Mouse (Mus musculus): ENCODE measurements around the gene Tmem147. TPM values are rescaled to one million over a fixed set of nuclear protein-coding genes. Genes with fewer than 3 reads are reported as not detected.

The Tmem147 gene
- polyA plus RNA-seq, 1 experiment, result 204 TPM

DNA sequence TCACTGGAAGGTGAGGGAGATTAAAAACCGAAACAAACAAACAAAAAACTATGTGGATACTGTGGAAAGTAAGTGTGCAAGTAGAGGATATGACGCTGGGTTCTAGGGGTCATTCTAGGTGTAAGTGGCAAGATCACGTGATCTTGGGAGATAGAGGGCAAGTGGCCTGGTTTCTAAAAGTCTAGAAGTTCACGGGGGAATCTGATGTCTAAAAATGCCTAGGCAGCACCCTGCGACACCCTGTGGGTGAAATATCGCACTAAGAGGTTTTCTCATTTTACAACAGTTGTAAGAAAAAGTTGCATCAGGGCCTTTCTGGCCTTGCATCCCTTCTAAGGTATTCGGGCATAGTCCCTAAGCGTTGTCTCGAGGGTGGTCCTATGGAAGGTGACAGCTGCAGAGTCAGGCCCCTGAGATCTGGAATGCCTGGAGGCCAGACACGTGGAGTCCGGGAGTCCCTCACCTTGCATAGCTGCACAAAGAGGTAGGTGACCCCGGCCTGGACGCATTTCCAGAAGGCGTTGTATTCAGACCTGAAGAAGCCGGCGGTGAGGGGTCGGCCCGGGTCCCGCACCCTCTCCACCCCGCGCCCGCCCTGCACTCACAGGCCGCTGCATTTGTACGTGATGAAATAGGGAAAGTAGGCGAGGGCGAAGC is 473 bp downstream of the Tmem147 start:
- WGBS, result 8% methylated on average over 26 of the region's 26 CpGs
- Histone ChIP-seq H3K4me3 (ENCODE audit: control insufficient read depth, insufficient read depth, low read length) (peak overlapping the region; percentile 79), H3K27me3 (ENCODE audit: control insufficient read depth, insufficient read depth, low read length) (no peaks in the 10 kb centered on the region), H3K27ac (ENCODE audit: control insufficient read depth, insufficient read depth, low read length) (no peak overlapping the region), H3K4me1 (replicated peaks; ENCODE audit: control insufficient read depth, insufficient read depth, low read length) (peaks cover 16% of the 10 kb centered on the region), H3K36me3 (ENCODE audit: control insufficient read depth, insufficient read depth, low read length) (no peaks in the 10 kb centered on the region)
- TF ChIP-seq POLR2A (IDR thresholded peaks at IDR 0.05; ENCODE audit: control insufficient read depth, extremely low read depth, insufficient read depth, low read length, poor library complexity), result no peak
- TF ChIP-seq CTCF (IDR thresholded peaks at IDR 0.05; ENCODE audit: borderline replicate concordance, control insufficient read depth, extremely low read depth, insufficient read depth, low read length, poor library complexity), result no peak
- no peak for DNase-seq

DNA sequence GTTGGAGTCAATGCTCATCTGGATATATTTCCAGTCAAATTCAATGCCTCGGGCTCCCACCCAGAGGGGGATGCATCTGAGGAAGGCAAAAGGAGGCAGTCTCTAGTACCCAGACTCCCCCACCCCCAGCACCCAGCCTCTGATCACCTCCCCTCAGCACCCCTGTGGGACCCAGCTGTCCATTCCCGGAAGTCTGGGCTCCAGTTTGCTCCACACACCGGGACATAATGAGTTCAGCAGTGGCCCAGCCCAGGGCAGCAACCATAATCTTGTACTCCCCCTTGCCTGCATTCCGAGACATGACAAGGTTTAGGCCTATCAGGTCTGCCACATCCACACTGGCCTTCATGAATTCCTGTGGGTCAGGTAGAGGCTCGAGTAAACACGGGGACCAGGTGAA is 1.1 kb downstream of the Tmem147 start:
- no peak overlapping the region for H3K27ac ChIP-seq (ENCODE audit: control insufficient read depth, insufficient read depth, low read length)
- no peaks in the 10 kb centered on the region for H3K36me3 ChIP-seq (ENCODE audit: control insufficient read depth, insufficient read depth, low read length)
- H3K4me3 ChIP-seq (ENCODE audit: control insufficient read depth, insufficient read depth, low read length), result no peak overlapping the region
- H3K4me1 ChIP-seq (replicated peaks; ENCODE audit: control insufficient read depth, insufficient read depth, low read length), result peaks cover 16% of the 10 kb centered on the region
- TF ChIP-seq POLR2A (IDR thresholded peaks at IDR 0.05; ENCODE audit: control insufficient read depth, extremely low read depth, insufficient read depth, low read length, poor library complexity) (no peak), CTCF (IDR thresholded peaks at IDR 0.05; ENCODE audit: borderline replicate concordance, control insufficient read depth, extremely low read depth, insufficient read depth, low read length, poor library complexity) (no peak)
- no peaks in the 10 kb centered on the region for H3K27me3 ChIP-seq (ENCODE audit: control insufficient read depth, insufficient read depth, low read length)
- WGBS, result 91% methylated on average over 6 of the region's 6 CpGs
- DNase-seq, result no peak

DNA sequence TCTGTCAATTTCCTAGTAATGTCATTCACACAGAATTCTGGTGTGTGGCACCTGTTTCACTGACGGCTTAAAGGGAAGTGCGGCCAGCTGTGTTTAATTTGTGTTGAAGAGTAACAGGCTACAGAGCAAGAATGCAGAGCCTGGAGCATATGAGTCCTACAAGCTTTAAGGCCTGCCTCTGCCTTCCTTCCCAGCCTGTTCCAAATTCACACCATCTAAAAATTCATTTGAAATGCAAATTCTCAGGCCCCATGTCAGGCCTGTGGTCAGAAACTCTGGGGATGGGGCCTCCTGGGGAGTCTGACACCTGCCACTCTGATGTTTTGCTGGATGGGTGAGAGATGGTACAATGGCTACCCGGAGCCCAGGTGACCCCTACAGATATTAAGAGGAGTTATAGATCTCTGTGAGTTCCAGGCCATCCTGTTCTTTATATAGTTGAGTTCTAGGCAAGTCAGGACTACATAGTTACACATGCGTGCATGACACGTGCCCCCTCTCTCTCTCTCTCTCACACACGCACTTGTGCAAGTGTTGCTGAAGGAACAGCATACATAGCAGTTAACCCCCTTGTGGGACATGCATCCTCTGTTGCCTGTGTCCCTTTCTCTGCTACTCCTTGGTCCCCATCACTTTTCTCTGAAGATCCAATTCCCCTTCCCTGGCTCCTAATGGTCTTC is 5.9 kb downstream of the Tmem147 start:
- H3K36me3 ChIP-seq (ENCODE audit: control insufficient read depth, insufficient read depth, low read length), result no peaks in the 10 kb centered on the region
- DNase-seq, result no peak
- no peak overlapping the region for H3K4me3 ChIP-seq (ENCODE audit: control insufficient read depth, insufficient read depth, low read length)
- H3K4me1 ChIP-seq (replicated peaks; ENCODE audit: control insufficient read depth, insufficient read depth, low read length), result peaks cover 3% of the 10 kb centered on the region
- no peaks in the 10 kb centered on the region for H3K27me3 ChIP-seq (ENCODE audit: control insufficient read depth, insufficient read depth, low read length)
- TF ChIP-seq POLR2A (IDR thresholded peaks at IDR 0.05; ENCODE audit: control insufficient read depth, extremely low read depth, insufficient read depth, low read length, poor library complexity) (no peak), CTCF (IDR thresholded peaks at IDR 0.05; ENCODE audit: borderline replicate concordance, control insufficient read depth, extremely low read depth, insufficient read depth, low read length, poor library complexity) (no peak)
- WGBS, result 60% methylated on average over 6 of the region's 6 CpGs
- no peak overlapping the region for H3K27ac ChIP-seq (ENCODE audit: control insufficient read depth, insufficient read depth, low read length)

DNA sequence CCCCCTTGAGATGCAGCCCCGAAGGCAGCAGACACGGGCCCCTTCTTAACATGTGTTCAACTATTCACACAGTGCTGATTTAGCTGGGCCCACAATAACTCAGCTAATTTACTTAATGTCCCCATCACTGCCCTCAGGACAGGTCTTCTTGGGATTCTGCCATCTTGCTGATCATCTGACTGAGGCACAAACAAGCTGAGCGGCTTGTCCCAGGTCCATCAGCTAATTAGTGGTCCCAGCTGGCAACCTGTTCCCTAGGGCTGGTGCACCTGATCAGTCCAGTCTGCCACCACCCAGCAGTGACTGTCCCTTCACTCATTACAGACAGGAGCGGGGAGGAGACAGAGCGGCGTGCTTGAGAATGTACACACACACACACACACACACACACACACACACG is 8.1 kb downstream of the Tmem147 start:
- no peak overlapping the region for H3K4me3 ChIP-seq (ENCODE audit: control insufficient read depth, insufficient read depth, low read length)
- TF ChIP-seq CTCF (IDR thresholded peaks at IDR 0.05; ENCODE audit: borderline replicate concordance, control insufficient read depth, extremely low read depth, insufficient read depth, low read length, poor library complexity) (no peak), POLR2A (IDR thresholded peaks at IDR 0.05; ENCODE audit: control insufficient read depth, extremely low read depth, insufficient read depth, low read length, poor library complexity) (no peak)
- no peak for DNase-seq
- H3K27ac ChIP-seq (ENCODE audit: control insufficient read depth, insufficient read depth, low read length), result no peak overlapping the region
- peaks cover 11% of the 10 kb centered on the region for H3K4me1 ChIP-seq (replicated peaks; ENCODE audit: control insufficient read depth, insufficient read depth, low read length)
- H3K36me3 ChIP-seq (ENCODE audit: control insufficient read depth, insufficient read depth, low read length), result no peaks in the 10 kb centered on the region
- WGBS, result 93% methylated on average over 7 of the region's 7 CpGs
- no peaks in the 10 kb centered on the region; the same call in 1 of the 2 replicates for H3K27me3 ChIP-seq (ENCODE audit: control insufficient read depth, insufficient read depth, low read length)

DNA sequence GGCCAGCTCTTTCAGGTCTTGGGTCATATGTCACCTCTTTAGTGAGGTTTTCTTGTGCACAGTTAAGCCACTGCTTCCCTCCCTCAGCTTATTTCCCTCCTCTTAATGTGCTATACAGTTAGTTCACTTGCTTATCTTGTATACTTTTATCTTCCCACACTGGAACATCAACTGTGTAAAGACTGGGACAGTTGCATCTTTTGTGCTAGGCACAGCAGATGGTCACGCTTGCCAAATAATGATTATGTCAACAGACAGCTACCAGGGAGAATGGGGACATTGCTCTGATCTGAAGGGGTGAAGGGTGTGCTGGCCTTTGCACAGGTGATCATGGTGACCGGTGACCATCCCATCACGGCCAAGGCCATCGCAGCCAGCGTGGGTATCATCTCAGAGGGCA is 9.7 kb downstream of the Tmem147 start:
- no peaks in the 10 kb centered on the region; the same call in 1 of the 2 replicates for H3K27me3 ChIP-seq (ENCODE audit: control insufficient read depth, insufficient read depth, low read length)
- peaks cover 11% of the 10 kb centered on the region for H3K4me1 ChIP-seq (replicated peaks; ENCODE audit: control insufficient read depth, insufficient read depth, low read length)
- TF ChIP-seq POLR2A (IDR thresholded peaks at IDR 0.05; ENCODE audit: control insufficient read depth, extremely low read depth, insufficient read depth, low read length, poor library complexity), result no peak
- no peak overlapping the region for H3K27ac ChIP-seq (ENCODE audit: control insufficient read depth, insufficient read depth, low read length)
- DNase-seq, result no peak
- 92% methylated on average over 5 of the region's 5 CpGs for WGBS
- H3K4me3 ChIP-seq (ENCODE audit: control insufficient read depth, insufficient read depth, low read length), result no peak overlapping the region
- H3K36me3 ChIP-seq (ENCODE audit: control insufficient read depth, insufficient read depth, low read length), result no peaks in the 10 kb centered on the region

DNA sequence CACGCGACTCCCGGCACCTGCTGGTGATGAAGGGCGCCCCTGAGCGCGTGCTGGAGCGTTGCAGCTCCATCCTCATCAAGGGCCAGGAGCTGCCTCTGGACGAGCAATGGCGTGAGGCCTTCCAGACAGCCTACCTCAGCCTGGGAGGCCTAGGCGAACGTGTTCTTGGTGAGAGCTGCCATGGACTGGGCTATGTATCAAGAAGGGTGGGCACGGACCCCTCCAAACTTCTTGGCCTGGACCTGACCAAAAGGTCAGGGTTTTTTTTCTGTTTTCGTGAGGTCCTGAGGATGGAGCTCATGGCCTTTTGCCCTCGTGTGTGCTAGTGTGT is 11.7 kb downstream of the Tmem147 start:
- Histone ChIP-seq H3K36me3 (ENCODE audit: control insufficient read depth, insufficient read depth, low read length) (no peaks in the 10 kb centered on the region), H3K4me1 (replicated peaks; ENCODE audit: control insufficient read depth, insufficient read depth, low read length) (peaks cover 11% of the 10 kb centered on the region), H3K4me3 (ENCODE audit: control insufficient read depth, insufficient read depth, low read length) (no peak overlapping the region), H3K27ac (ENCODE audit: control insufficient read depth, insufficient read depth, low read length) (no peak overlapping the region), H3K27me3 (ENCODE audit: control insufficient read depth, insufficient read depth, low read length) (no peaks in the 10 kb centered on the region; the same call in 1 of the 2 replicates)
- TF ChIP-seq POLR2A (IDR thresholded peaks at IDR 0.05; ENCODE audit: control insufficient read depth, extremely low read depth, insufficient read depth, low read length, poor library complexity) (0 out of 2 replicates have a peak, but pooled peaks have one; percentile 28), CTCF (IDR thresholded peaks at IDR 0.05; ENCODE audit: borderline replicate concordance, control insufficient read depth, extremely low read depth, insufficient read depth, low read length, poor library complexity) (no peak)
- DNase-seq, result no peak
- WGBS, result 33% methylated on average over 14 of the region's 14 CpGs

Measured in thymus, adult 2 months (tissue).